Mouse (Mus musculus): ENCODE measurements around the gene Minos1. TPM values are rescaled to one million over a fixed set of nuclear protein-coding genes. Genes with fewer than 3 reads are reported as not detected.

Minos1 gene
- polyA plus RNA-seq, 1 experiment, result 186 TPM

DNA sequence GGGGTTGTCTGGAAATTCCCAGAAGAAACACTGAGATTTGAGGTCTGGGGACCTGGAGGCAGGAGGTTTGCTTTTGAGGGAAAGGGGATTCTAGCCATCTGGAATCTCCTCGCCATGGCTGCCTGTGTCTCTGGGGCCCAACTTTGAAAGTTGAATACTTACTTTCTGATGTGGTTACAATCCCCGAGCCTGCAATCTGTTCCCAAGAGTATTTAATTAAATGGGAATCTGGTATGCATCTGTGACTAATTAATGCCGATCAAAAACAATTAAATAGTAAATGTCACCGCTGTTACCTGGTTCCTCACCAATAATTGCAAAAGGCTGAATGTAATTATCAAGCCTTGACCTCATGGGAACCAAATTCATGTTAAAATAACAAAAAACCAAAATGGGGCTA, 13.7 kb upstream of the Minos1 start:
- DNase-seq (ENCODE audit: low spot score), result no peak

DNA sequence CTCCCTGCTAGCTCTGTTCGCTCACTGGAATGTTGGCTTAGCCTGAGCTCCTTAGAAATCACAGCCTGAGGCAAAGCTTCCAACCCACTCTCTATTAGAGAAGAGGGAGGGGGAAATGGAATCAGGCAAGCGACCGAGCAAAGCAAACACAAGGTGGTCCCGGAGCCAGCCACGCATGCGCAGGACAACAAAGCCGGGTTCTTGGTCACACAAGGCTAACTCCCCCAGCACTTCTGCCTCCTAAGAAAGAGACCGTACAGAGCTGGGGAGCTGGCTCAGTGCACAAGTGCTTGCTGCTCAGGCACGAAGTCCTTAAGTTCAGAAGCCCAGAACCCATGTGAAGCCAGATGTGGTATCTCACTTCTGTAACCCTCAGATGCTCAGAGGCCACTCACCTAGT, 12.1 kb upstream of the Minos1 start:
- no peak for DNase-seq (ENCODE audit: low spot score)

DNA sequence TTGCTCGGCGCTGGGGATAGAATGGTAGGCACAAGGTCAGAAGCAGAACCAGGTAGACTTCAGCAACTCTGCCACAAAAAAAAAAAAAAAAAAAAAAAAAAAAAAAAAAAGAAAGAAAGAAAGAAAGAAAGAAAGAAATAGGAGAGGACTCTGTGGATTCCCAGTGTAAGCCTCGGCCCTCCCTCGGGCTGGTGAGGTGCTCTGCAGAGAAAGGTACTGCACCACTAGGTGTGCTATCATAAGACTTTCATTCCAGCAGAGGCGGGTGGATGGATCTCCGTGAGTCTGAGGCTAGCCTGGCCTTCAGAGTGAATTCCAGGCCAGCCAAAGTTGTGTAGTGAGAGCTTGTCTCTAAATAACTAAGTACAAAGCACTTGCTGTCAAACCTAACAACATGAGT, 10.9 kb upstream of the Minos1 start:
- DNase-seq (ENCODE audit: low spot score), result no peak

GRCm38 (mm10) chr4:139140267-139140666, 9.4 kb upstream of the Minos1 start:
- DNase-seq (ENCODE audit: low spot score), result no peak

DNA sequence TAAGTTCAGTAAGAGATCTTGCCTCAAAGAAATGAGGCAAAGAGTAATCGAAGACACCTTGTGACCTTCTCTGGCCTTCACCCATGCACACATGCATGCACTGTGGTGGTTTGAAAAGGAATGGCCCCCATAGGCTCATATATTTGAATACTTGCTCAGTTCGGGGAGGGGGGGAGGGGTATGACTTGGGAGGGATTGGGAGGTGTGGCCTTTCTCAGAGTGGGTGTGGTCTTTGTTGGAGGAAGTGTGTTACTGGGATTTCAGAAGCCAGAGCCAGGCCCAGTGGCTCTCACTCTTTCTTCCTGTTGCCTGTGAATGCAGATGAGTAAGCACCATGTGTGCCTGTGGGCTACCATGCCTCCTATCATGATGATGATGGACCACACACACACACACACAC, 5.1 kb upstream of the Minos1 start:
- no peak for DNase-seq (ENCODE audit: low spot score)

DNA sequence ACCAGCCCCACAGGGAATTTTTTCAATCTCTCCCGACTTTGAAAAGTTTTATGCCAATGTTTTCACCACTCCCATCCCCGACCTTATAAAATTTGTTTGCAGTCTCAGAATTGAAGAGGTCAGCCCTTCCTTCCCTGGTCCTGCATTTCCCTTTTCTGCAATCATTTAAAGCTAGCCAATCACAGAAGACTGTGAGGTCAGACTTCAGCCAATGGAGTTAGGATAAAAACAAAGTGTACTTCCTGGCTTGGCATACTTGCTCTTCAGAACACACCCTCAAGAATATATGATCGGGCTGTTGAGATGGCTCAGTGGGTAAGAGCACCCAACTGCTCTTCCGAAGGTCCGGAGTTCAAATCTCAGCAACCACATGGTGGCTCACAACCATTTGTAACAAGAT, 2.2 kb upstream of the Minos1 start:
- no peak for DNase-seq (ENCODE audit: low spot score)

DNA sequence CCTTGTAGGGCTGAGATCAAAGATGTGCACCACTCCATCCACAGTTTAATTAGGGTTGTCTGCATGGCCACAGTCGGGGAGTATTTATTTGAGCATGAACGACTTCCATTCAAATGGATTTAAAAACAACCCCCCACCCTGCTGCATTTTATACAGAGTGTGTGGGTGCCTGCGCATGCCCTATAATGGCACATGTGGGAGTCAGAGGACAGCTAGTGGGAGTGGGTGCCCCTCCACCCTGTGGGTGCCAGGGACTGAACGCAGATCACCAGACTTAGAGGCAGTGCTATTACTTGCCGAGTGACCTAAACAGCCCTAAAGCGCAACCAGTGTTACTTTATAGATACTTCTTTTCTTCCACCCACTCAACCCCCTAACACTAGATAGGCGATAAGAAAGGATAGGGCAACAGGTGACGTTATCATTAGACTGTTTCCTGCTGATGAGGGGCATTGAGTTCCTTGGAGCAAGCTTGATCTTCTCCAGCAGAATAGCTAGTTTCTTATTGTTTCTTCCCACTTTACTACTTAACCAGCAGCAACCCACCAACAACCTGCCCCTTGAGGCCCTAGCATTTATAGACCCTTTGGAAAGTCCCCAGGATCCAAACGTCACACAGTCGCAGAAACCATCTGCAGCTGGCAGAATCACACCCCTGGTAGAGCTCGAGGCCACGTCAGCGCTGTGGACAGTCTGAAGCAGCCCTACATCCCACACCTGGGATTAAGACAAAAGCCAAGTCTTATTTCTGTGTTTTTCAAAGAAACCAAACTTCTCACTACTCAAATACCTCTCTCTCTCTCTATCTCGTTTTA, 1.2 kb upstream of the Minos1 start:
- DNase-seq (ENCODE audit: low spot score), result no peak

DNA sequence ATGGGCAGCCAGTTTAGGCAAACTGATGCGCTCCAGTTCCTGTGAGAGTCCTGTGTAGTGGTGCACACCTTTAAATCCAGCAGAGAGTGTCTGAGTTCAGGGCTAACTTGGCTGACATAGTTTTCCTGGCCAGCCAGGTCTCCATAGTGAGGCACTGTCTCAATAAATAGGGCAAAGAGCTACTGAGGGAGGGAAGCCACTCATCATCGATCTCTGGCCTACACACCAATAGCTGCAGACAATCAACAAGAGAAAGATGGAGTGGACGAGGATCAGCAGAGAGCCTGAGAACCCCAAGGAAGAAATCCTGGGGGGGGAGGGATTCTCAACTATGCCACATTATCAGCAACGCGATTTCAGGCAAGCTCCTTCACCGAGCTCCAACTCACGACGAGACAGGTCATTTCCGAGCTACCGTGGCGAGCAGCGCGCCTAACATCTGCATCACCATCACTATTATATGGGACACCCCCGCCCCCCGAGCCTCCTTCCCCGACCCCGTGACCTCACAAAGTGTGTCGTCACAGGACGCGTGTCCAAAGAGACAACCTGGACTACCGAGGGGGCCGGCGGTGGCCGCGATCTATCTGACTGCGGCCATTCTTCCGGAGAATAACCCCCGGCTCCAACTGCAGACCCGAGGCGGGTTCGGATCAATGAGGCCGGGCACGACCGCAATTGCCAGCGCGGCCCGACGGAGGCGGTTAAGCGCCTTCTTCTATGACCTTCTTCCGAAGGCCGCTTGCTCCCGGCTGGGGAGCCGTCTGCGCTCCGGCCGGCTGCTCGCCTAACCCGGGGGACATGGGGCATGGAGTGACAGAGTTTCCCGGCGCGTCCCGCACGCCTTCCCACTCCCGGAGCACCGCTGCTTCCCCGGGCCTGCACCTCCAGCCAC, 860 bp downstream of the Minos1 start:
- no peak for DNase-seq (ENCODE audit: low spot score)

- DNase-seq (ENCODE audit: low spot score), result no peak
Observed at GRCm38 (mm10) chr4:139126475-139126874, 4.4 kb downstream of the Minos1 start.

GRCm38 (mm10) chr4:139124940-139125339, 6.0 kb downstream of the Minos1 start:
- DNase-seq (ENCODE audit: low spot score), result no peak

- no peak for DNase-seq (ENCODE audit: low spot score)
Observed at GRCm38 (mm10) chr4:139122557-139122956, 8.4 kb downstream of the Minos1 start.

- DNase-seq (ENCODE audit: low spot score), result no peak
Observed at GRCm38 (mm10) chr4:139120998-139121397, 9.9 kb downstream of the Minos1 start.

DNA sequence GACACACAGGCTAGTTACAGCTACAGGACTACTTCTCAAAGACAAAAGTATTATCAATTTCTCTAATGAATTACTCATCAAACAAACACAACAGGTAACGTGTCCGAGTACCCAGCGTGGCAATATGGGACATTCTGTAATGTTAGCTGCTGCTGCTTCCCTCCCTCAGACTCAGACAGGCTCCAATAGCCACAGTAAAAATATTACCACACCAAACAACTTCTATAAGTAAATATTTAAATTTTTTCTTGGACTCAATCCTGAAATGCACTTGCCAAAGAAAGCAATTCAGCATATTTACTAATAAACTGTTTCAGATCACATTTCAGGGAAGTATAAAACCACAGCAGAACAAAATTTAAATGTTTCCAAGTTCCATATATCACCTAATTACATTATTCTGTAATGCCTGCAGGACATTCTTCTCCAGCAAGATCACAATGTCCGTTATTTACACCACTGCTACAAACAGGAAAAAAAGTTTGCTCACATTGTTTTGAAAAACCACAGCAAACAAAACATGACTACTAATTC, 10.6 kb downstream of the Minos1 start:
- DNase-seq (ENCODE audit: low spot score), result no peak

DNA sequence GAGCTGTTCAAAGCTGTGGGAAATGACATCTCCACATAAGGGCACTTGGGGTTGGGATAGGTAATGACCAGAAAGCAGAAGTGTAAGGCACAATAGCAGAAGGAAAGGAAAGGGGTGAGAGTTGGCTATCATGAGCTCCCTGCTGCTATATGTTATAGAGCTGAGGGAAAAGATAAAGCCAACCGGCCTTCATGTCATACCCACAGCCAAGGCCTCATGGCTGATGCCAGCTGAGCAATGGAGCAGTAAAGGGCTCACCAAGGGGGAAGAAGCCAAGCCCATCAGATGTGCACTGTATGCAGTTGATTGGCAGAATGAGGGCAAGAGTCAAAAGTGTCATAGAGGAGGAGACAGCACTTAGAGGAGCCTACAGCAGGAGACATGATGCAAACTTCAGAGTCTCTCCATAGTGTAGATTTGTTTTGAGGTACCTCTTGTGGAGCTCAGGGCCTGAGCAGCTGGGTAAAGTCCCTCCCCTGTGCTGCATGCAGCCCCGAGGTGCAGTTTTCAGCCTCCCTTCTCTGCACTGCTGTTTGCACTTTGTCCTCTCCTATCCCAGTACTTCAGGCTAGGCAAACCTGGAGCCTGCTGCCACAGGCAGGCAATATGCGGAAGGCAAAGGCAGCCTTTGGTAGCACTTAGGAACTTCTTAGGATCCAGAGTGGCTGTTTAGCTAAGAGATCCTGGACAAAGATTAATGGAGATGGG, 14.4 kb downstream of the Minos1 start:
- no peak for DNase-seq (ENCODE audit: low spot score)

GRCm38 (mm10) chr4:139115721-139116120, 15.2 kb downstream of the Minos1 start:
- DNase-seq (ENCODE audit: low spot score), result no peak

- no peak for DNase-seq (ENCODE audit: low spot score)
Observed at GRCm38 (mm10) chr4:139112482-139112881, 18.4 kb downstream of the Minos1 start.

GRCm38 (mm10) chr4:139111421-139111820, 19.5 kb downstream of the Minos1 start:
- no peak for DNase-seq (ENCODE audit: low spot score)

- DNase-seq (ENCODE audit: low spot score), result no peak
Observed at GRCm38 (mm10) chr4:139110858-139111257, 20.1 kb downstream of the Minos1 start.

DNA sequence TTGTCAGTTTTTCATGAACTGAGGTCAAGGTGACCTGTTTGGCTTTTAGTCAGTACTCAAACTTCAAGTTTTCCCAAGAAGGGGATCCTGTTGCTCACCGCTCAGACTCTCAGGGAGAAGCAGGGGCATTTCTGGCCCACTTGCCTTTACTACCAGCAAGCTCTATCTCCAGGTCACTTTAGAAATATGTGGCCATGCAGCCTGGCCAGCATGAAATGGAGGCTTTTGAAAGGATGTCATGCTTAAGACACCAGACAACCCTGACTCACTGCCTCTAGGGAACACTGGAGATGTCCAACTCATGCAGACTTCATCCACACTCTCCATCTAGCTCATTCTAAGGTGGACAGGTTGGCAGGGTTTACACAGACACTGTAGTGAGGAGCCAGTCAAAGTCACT, 25.5 kb downstream of the Minos1 start:
- no peak for DNase-seq (ENCODE audit: low spot score)

DNA sequence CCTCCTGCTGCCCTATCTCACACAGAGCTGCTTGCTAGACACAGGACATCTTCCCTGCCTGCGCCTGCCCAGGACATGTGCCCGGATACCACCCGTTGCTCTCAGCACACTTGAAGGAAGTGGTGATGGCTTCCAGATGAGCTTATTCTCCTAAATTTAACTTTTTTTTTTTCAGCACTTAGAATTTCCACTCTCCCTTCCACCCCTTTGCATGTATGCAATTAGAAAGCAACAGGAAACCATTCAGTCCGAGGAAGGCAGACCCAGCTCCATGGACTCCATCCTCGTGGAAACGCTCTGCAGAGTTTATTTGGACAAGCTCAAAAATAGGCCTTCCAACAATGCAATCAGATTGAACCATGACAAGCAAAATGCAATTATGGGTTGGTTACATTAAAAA, 29.4 kb downstream of the Minos1 start:
- DNase-seq (ENCODE audit: low spot score), result no peak

DNA sequence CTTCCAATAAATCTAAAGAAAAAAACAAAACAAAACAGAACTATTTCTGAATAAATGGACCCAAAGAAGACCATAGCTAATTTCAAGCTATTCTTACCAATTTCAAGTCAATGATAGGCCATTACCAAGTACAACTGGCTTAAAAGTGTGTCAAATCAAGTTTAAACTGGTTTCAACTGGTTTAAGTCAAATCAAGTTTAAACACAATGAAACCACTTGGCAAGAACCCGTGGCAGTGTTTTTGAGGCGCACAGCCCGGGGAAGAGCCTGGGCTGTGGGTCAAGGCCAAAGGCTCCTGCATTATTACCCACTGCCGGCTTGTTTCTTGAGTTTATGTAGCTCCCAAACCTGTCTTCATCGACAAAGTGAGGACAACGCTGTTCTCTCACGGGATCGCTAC, 30.6 kb downstream of the Minos1 start:
- no peak for DNase-seq (ENCODE audit: low spot score)

GRCm38 (mm10) chr4:139096201-139096600, 34.7 kb downstream of the Minos1 start:
- DNase-seq (ENCODE audit: low spot score), result no peak

All from urinary bladder, adult 2 months (tissue).